ENCODE assay signal across 4 mouse cellular contexts in genomic region chr3:30225200-30225599, GRCm38 (mm10).
DNase-seq lines count a peak whose midpoint lies in the region; ATAC-seq lines count a peak whose summit lies in the region.
"Not testable (repeated sequence)": the region's sequence is repeated elsewhere in the genome, so short reads cannot be mapped to it uniquely, and the experiment has no call there.

No protein-coding gene starts in this region.

- H3K36me3 ChIP-seq in limb, embryonic 10.5 days: not testable (repeated sequence)

- 85% methylated on average over 6 of the region's 6 CpGs for WGBS in limb, embryonic 10.5 days

- not testable (repeated sequence) for H3K4me3 ChIP-seq in limb, embryonic 10.5 days

- DNase-seq in limb, embryonic 10.5 days (ENCODE audit: low spot score): not testable (repeated sequence)

- ATAC-seq in common myeloid progenitor, adult 5-6 weeks (replicated peaks; ENCODE audit: low read depth, poor library complexity, severe bottlenecking): 0 out of 2 replicates have a peak, but pooled peaks have one; percentile 47
- ATAC-seq in megakaryocyte progenitor cell, adult 5-6 weeks (replicated peaks; ENCODE audit: poor library complexity): peak; percentile 89
- ATAC-seq in megakaryocyte-erythroid progenitor cell, adult 5-6 weeks (replicated peaks; ENCODE audit: low FRiP score, low TSS enrichment, poor library complexity, severe bottlenecking): peak; percentile 93

- peaks cover 88% of the 10 kb centered on the region for H3K4me1 ChIP-seq in limb, embryonic 10.5 days

- H3K27me3 ChIP-seq in limb, embryonic 10.5 days (ENCODE audit: low read depth, poor library complexity, severe bottlenecking): not testable (repeated sequence)

- peak overlapping the region; percentile 86; the same call in 1 of the 2 replicates for H3K27ac ChIP-seq in limb, embryonic 10.5 days

- H3K9me3 ChIP-seq in limb, embryonic 10.5 days (replicated peaks): not testable (repeated sequence)
